Mouse (Mus musculus): ENCODE measurements around the gene Igsf23. TPM values are rescaled to one million over a fixed set of nuclear protein-coding genes. Genes with fewer than 3 reads are reported as not detected.
A peak's percentile ranks its signal among the peaks of the same experiment; 100 is the strongest.
"Not testable (repeated sequence)": the region's sequence is repeated elsewhere in the genome, so short reads cannot be mapped to it uniquely, and the experiment has no call there.

The Igsf23 gene
- polyA plus RNA-seq, 1 experiment: 22.4 TPM

- Histone ChIP-seq H3K36me3 (ENCODE audit: control insufficient read depth, insufficient read depth, low read length) (no peaks in the 10 kb centered on the region), H3K4me3 (ENCODE audit: control insufficient read depth, insufficient read depth, low read length) (peak overlapping the region; percentile 5; the same call in 1 of the 2 replicates), H3K27ac (ENCODE audit: control insufficient read depth, insufficient read depth, low read length) (peak overlapping the region; percentile 94), H3K27me3 (ENCODE audit: control insufficient read depth, insufficient read depth, low read length) (no peaks in the 10 kb centered on the region), H3K4me1 (replicated peaks; ENCODE audit: control insufficient read depth, insufficient read depth, low read length) (peaks cover 60% of the 10 kb centered on the region)
- WGBS: 4% methylated on average over 13 of the region's 13 CpGs
- DNase-seq: peak; percentile 90
- TF ChIP-seq POLR2A (IDR thresholded peaks at IDR 0.05; ENCODE audit: control insufficient read depth, extremely low read depth, insufficient read depth, low read length, poor library complexity): 0 out of 2 replicates have a peak, but pooled peaks have one; percentile 2
- TF ChIP-seq CTCF (IDR thresholded peaks at IDR 0.05; ENCODE audit: borderline replicate concordance, control insufficient read depth, extremely low read depth, insufficient read depth, low read length, poor library complexity): no peak
Observed at GRCm38 (mm10) chr7:19932133-19932876, 18.3 kb downstream of the Igsf23 start.

DNA sequence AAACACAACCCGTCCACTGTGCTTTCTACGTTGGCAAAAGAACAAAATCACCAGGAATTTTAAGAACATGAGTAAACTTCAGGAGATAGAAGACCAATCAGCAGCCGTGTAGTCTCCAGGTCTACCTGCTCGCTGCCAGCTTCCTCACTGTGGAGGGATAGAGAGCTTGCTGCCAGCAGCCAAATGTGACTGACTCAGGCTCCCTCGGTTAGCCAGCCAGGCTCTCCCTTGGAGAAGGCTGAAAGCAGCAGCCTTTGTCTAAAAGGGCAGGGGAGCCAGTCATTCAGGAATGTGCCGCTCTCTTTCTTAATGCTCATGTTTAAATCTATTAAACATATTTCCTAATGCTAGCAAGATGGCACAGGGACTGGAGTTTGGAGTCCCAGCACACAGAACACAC is 20.1 kb downstream of the Igsf23 start:
- not testable (repeated sequence) for H3K27ac ChIP-seq (ENCODE audit: control insufficient read depth, insufficient read depth, low read length); H3K27me3 ChIP-seq (ENCODE audit: control insufficient read depth, insufficient read depth, low read length)
- WGBS: 93% methylated on average over 6 of the region's 6 CpGs

DNA sequence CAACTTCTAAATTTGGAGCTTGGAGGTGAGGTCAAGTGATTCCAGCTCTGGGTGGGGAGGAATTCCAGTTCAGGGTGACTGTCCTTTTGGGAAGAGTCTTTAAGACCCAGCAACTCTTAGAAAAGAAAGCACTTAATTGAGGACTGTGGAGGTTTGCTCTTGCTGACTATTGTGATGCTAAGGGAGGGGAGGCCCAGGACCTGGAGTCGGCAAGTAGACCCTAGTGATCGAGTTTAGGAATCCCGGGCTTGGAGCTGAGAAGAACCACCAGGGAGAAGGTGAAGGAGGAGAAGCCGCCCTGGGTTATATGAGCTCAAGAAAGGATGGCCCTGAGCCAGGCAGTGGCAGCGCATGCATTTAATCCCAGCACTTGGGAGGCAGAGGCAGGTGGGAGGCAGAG is 22.1 kb downstream of the Igsf23 start:
- Histone ChIP-seq H3K4me3 (ENCODE audit: control insufficient read depth, insufficient read depth, low read length) (no peak overlapping the region), H3K27me3 (ENCODE audit: control insufficient read depth, insufficient read depth, low read length) (no peaks in the 10 kb centered on the region), H3K27ac (ENCODE audit: control insufficient read depth, insufficient read depth, low read length) (no peak overlapping the region), H3K4me1 (replicated peaks; ENCODE audit: control insufficient read depth, insufficient read depth, low read length) (peaks cover 50% of the 10 kb centered on the region), H3K36me3 (ENCODE audit: control insufficient read depth, insufficient read depth, low read length) (no peaks in the 10 kb centered on the region)
- WGBS: 93% methylated on average over 5 of the region's 5 CpGs
- TF ChIP-seq POLR2A (IDR thresholded peaks at IDR 0.05; ENCODE audit: control insufficient read depth, extremely low read depth, insufficient read depth, low read length, poor library complexity): no peak
- TF ChIP-seq CTCF (IDR thresholded peaks at IDR 0.05; ENCODE audit: borderline replicate concordance, control insufficient read depth, extremely low read depth, insufficient read depth, low read length, poor library complexity): no peak
- DNase-seq: no peak

More for the DNA sequence above, 20.1 kb downstream of the Igsf23 start:
- DNase-seq; H3K4me3 ChIP-seq (ENCODE audit: control insufficient read depth, insufficient read depth, low read length); H3K36me3 ChIP-seq (ENCODE audit: control insufficient read depth, insufficient read depth, low read length): not testable (repeated sequence)
- H3K4me1 ChIP-seq (replicated peaks; ENCODE audit: control insufficient read depth, insufficient read depth, low read length): peaks cover 59% of the 10 kb centered on the region

DNA sequence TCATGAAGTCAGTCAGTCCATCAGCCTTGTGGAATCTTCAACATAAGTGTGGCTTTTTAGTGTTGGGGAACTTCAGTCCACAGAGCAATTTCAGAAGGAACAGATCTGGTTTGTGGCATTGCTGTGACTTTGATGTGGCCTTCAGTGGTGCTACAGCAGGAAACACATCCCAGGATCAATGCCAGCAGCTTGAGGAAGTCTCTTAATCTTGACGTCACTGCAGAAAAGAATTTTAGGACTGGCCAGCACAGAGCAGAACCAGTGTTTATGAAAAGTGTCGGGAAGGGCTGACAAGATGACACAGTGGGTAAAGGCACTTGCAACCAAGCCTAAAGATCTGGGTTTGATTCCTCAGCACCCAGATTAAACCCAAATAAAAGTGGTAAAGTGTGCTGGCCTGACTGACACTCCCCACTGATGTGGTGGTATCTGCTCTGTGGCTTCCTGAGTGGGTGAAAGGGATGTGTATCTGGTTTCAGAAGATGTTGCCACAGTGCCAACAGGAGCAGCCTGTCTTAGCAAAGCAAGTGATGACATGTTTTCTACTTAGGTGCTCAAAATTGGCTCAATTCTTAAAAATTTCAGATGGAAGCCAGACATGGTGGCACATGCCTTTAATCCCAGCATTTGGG is 23.6 kb downstream of the Igsf23 start:
- Histone ChIP-seq H3K27me3 (ENCODE audit: control insufficient read depth, insufficient read depth, low read length) (no peaks in the 10 kb centered on the region), H3K4me1 (replicated peaks; ENCODE audit: control insufficient read depth, insufficient read depth, low read length) (peaks cover 48% of the 10 kb centered on the region), H3K4me3 (ENCODE audit: control insufficient read depth, insufficient read depth, low read length) (no peak overlapping the region), H3K27ac (ENCODE audit: control insufficient read depth, insufficient read depth, low read length) (peak overlapping the region; percentile 72), H3K36me3 (ENCODE audit: control insufficient read depth, insufficient read depth, low read length) (no peaks in the 10 kb centered on the region)
- DNase-seq: no peak
- 2% methylated on average over 2 of the region's 2 CpGs for WGBS
- TF ChIP-seq POLR2A (IDR thresholded peaks at IDR 0.05; ENCODE audit: control insufficient read depth, extremely low read depth, insufficient read depth, low read length, poor library complexity): no peak
- TF ChIP-seq CTCF (IDR thresholded peaks at IDR 0.05; ENCODE audit: borderline replicate concordance, control insufficient read depth, extremely low read depth, insufficient read depth, low read length, poor library complexity): no peak

GRCm38 (mm10) chr7:19925376-19925775 is 25.2 kb downstream of the Igsf23 start:
- WGBS: 88% methylated on average over 1 of the region's 1 CpGs
- Histone ChIP-seq H3K4me1 (replicated peaks; ENCODE audit: control insufficient read depth, insufficient read depth, low read length) (peaks cover 45% of the 10 kb centered on the region), H3K27me3 (ENCODE audit: control insufficient read depth, insufficient read depth, low read length) (no peaks in the 10 kb centered on the region), H3K4me3 (ENCODE audit: control insufficient read depth, insufficient read depth, low read length) (no peak overlapping the region), H3K27ac (ENCODE audit: control insufficient read depth, insufficient read depth, low read length) (no peak overlapping the region), H3K36me3 (ENCODE audit: control insufficient read depth, insufficient read depth, low read length) (no peaks in the 10 kb centered on the region)
- DNase-seq: no peak
- no peak for TF ChIP-seq CTCF (IDR thresholded peaks at IDR 0.05; ENCODE audit: borderline replicate concordance, control insufficient read depth, extremely low read depth, insufficient read depth, low read length, poor library complexity)
- no peak for TF ChIP-seq POLR2A (IDR thresholded peaks at IDR 0.05; ENCODE audit: control insufficient read depth, extremely low read depth, insufficient read depth, low read length, poor library complexity)

DNA sequence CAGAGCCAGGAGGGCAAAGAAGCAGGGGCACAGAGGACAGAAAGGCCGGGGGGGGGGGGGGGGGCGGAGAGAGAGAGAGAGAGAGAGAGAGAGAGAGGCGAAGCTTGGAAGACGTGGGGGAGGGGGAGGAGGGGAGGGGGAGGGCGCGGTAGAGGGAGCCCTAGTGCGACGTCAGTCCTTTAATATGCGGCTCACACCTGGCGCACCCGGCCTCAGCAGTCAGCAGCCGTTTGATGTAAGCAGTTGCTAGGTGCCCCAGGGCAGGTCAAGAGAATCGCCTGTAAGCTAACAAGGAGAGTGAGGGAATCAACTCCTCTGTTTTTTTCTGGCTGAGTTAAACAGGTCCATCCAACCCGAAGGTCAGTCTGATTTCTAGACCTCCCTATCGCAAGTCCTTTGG is 26.8 kb downstream of the Igsf23 start:
- 14% methylated on average over 11 of the region's 15 CpGs for WGBS
- TF ChIP-seq CTCF (IDR thresholded peaks at IDR 0.05; ENCODE audit: borderline replicate concordance, control insufficient read depth, extremely low read depth, insufficient read depth, low read length, poor library complexity): no peak
- TF ChIP-seq POLR2A (IDR thresholded peaks at IDR 0.05; ENCODE audit: control insufficient read depth, extremely low read depth, insufficient read depth, low read length, poor library complexity): no peak
- Histone ChIP-seq H3K4me1 (replicated peaks; ENCODE audit: control insufficient read depth, insufficient read depth, low read length) (peaks cover 47% of the 10 kb centered on the region), H3K27me3 (ENCODE audit: control insufficient read depth, insufficient read depth, low read length) (no peaks in the 10 kb centered on the region), H3K27ac (ENCODE audit: control insufficient read depth, insufficient read depth, low read length) (peak overlapping the region; percentile 97), H3K36me3 (ENCODE audit: control insufficient read depth, insufficient read depth, low read length) (no peaks in the 10 kb centered on the region), H3K4me3 (ENCODE audit: control insufficient read depth, insufficient read depth, low read length) (no peak overlapping the region)
- peak; percentile 54 for DNase-seq

Measured in thymus, adult 2 months (tissue).